Mouse (Mus musculus) cerebellum, adult 8-10 months (tissue): ENCODE measurements around the gene Hsdl2.
"Not testable (repeated sequence)": the region's sequence is repeated elsewhere in the genome, so short reads cannot be mapped to it uniquely, and the experiment has no call there.

ENCODE experiments used
- DNase-seq: peaks from one replicate; pipeline ENCODE4 v3.0.0; 2022

The Hsdl2 gene

DNA sequence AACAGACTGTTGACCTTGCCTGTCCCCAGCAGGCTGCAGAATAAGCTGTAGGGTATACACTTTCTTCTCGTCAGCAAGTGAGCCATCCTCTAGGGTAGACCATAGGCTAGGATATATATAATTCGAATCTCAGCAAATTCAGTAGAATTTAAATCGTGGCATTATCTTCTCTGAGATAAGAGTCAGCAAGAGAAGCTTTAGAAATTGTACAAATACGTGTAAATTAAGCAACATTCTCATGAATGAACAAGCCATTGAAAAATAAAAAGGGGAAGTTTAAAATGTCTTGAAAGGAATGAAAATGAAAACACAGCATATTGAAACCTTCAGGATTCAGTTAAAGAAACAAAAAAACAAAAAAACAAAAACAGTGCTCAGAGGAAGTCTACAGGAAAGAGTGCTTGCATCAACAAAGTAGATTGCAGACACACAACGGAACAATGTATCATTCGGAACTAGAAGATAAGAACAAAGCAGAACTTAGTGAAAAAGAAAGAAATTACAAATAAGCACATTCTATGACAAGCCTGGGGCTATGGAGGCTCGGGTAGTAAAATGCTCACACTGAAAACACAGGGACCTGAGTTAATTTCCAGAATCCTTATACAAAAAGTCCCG is 15.7 kb upstream of the Hsdl2 start:
- no peak for DNase-seq

GRCm38 (mm10) chr4:59567576-59568260 is 13.6 kb upstream of the Hsdl2 start:
- DNase-seq: no peak

GRCm38 (mm10) chr4:59569538-59569937 is 11.8 kb upstream of the Hsdl2 start:
- peak; percentile 76 for DNase-seq

DNA sequence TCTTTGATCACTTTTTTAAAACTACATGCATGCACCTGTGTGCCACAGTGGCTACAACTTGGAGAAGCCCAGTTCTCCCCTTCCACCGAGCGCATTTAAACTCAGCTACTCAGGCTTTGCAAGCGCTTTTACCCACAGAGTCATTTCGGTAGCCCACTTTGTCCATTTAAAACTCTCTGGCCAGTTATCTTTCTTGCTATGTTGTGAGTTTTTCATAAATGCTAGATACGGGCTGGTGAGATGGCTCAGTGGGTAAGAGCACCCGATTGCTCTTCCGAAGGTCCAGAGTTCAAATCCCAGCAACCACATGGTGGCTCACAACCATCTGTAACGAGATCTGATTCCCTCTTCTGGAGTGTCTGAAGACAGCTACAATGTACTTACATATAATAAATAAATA is 10.8 kb upstream of the Hsdl2 start:
- not testable (repeated sequence) for DNase-seq

GRCm38 (mm10) chr4:59572521-59573118 is 8.7 kb upstream of the Hsdl2 start:
- no peak for DNase-seq

DNA sequence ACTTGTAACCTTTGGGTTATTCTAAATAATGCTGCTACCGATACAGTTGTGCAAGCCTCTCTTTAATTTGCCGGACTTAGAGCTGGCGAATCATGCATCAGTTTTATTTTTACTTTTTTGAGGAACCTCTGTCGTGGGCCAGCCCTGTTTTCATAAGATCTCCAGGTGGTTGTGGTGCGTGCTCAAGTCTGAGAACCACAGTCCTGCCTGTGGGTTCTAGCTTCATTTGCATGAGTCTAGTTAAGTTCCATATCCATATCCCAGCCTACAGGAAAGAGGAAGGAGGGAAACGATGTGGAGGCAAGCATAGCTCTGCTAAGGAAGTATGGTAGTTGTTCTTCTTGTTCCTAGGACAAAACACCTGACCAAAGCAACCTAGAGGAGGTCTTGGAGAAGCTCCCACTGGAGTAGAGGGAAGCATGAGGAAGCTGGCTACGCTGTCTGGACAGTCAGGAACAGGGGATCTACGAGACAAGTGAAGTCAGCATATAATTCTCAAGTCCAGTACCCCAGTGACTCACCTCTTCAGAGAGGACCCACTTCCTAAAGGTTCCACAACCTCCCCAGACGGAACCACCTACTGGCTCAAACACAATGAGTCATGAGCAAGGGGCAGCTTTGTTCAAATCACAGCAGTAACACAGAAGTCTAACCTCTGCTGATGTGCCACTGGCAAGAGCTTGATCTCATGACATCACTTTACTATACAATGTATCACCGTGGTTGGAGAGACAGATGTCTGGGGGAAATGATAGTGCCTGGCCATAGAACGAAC is 6.0 kb upstream of the Hsdl2 start:
- DNase-seq: no peak

- DNase-seq: peak; percentile 20
Measured at GRCm38 (mm10) chr4:59580495-59581281, 675 bp upstream of the Hsdl2 start.

DNA sequence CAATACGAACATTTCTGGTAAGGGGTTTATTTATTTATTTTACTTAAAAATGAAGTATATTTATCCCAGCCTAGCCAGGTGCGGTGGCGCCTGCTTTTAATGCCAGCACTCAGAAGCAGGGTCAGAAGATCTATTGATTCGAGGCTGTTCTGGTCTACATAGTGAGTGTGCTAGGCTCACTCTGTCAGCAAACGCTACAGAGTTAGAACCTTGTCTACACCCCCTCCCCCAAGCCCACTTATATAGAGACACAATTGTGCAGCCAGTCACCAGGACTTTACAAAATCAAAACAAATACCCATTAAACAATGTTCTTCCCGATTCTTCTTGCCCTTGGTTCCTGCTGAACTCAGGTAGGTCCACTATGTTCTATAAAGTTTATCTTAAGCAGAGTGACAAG is 823 bp downstream of the Hsdl2 start:
- DNase-seq: peak; percentile 10

GRCm38 (mm10) chr4:59585097-59585496 is 3.7 kb downstream of the Hsdl2 start:
- DNase-seq: no peak

GRCm38 (mm10) chr4:59587215-59587871 is 6.0 kb downstream of the Hsdl2 start:
- no peak for DNase-seq

DNA sequence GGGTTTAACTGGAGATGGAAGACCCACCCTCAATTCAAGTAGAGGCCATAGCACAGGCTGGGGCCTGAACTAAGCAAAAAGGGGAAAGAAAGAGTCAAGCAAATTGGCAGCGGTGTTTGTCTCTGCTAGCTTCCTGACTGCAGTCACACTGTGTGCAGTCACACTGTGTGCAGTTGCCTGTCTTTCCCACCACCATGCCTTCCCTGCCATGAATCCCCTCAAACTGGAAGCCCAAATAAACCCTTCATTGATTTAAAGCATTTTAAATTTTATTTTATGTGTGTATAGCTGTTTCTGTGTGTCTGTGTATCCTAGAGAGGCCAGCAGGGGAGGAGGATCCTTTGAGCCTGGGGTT is 6.5 kb downstream of the Hsdl2 start:
- DNase-seq: no peak

- no peak for DNase-seq
Measured at GRCm38 (mm10) chr4:59594614-59595013, 13.3 kb downstream of the Hsdl2 start.

DNA sequence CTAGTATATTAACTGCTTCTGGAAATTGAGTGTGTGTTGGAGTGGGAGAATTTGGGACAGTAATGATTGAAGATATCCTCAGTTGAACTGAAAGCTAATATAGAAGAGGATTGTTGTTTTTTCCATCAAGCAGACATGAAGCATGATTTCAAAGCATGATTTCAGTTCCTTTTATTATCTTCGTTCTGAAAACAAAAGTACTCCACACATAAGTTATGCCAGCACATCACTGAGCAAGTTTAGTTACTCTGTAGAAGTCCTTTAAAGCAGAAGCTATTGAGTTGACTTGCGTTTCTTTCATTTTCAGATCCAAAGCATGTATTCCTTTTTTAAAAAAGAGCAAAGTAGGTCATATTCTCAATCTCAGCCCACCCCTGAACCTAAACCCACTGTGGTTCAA is 15.2 kb downstream of the Hsdl2 start:
- DNase-seq: no peak

GRCm38 (mm10) chr4:59602704-59603103 is 21.3 kb downstream of the Hsdl2 start:
- no peak for DNase-seq

- DNase-seq: no peak
Measured at GRCm38 (mm10) chr4:59604892-59605291, 23.5 kb downstream of the Hsdl2 start.

GRCm38 (mm10) chr4:59605501-59605900 is 24.1 kb downstream of the Hsdl2 start:
- DNase-seq: no peak

- DNase-seq: no peak
Measured at GRCm38 (mm10) chr4:59610411-59610810, 29.0 kb downstream of the Hsdl2 start.

DNA sequence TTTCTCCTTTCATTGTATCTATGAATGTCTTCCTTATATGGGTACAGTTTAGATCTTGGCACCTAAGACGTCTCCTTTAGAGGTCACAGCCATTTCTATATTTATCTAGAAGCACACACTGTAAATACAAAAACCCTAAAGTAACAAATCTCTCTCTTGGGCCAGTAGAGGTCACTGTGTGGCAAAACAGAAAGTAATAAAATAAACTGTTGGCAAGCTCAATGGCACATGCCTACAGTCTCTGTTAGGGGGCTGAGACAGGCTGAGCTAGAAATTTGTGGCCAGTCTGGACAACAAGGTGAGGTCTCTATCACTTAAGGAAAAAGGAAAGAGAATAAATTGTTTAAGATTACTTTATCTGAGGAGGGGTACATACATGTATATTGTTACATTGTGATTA is 33.6 kb downstream of the Hsdl2 start:
- DNase-seq: no peak

GRCm38 (mm10) chr4:59619611-59620245 is 38.4 kb downstream of the Hsdl2 start:
- DNase-seq: no peak

DNA sequence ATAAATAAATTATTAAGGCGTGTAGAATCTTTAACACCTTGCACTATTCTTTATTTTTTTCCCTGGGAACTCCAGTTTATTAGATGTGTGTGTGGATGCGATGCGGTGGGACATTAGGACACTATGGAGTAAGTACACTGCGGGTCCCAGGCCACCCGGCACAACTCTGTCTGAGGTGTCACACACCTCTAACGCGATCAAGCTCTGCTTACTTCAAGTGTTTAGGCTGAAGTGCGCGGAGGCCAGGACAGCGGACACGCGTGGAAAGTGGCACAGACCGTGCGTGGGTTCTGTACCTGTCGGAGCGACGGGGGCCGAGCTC is 44.3 kb downstream of the Hsdl2 start:
- no peak for DNase-seq

DNA sequence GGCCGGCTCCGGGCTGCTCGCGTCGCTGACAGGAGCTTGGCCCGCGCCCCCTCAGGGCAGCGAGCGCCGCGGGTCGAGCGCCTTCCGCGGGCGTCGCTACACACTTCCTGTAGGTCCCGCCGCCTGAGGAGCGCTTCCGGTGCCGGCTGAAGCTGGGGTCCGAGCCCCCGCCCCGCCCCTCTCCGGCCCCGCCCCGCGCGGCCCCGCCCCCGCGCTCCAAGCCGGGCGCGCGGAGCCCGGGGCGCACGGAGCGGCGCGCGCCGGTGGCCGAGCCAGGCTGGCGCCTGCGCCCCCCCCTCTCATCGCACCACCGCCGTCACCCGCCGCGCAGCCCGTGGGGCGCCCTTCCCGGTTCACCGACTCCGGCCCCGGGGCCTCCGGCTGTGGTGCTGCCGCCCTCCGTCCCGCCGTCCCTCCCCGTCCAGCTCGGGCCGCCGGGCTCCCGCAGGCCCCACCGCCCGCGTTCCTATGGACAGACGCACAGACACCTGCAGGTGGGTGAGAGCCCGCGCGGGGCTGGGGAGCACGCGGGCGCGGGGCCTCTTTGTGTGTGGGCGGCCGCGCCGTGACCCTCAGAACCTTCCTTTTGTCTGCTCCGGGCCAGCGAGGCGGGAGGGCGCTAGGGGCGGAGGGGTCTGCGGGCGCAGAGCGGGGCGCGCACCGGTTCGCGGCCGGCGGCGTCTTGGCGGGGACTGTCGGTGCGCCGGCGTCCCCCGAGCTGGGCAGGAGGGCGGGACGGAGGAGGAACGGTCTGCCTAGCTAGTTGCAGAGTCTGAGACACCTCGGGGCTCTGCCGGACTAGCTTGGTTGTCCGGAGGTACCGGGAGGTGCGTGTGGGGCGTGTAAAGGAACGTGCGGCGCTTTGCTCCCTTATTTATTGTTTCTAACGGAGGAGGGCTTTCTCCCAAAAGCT is 44.9 kb downstream of the Hsdl2 start, which contains the start of gene E130308A19Rik:
Gene E130308A19Rik (plus strand): TSS at position 214 of the 913 bp plus-strand sequence.
- peak; percentile 63 for DNase-seq
